Mouse (Mus musculus) thymus, adult 2 months (tissue): ENCODE data around the gene Prkca.

Source experiments
- CTCF ChIP-seq: fragments of 200-500 bp; IDR thresholded peaks from 2 replicates; pipeline ENCODE4 v1.5.1; 2012; ENCODE audit warnings: mild to moderate bottlenecking, control low read depth, low read length, moderate library complexity, borderline replicate concordance; ENCODE audit not compliant: control insufficient read depth, poor library complexity, insufficient read depth; ENCODE audit errors: extremely low read depth
- POLR2A ChIP-seq: fragments of 200-500 bp; IDR thresholded peaks from 2 replicates; pipeline ENCODE4 v1.6.1; 2012; ENCODE audit warnings: mild to moderate bottlenecking, low read length, control low read depth, moderate library complexity; ENCODE audit not compliant: control insufficient read depth, poor library complexity, insufficient read depth; ENCODE audit errors: extremely low read depth

- TF ChIP-seq POLR2A (no peak), CTCF (no peak)
Measured at GRCm38 (mm10) chr11:108312516-108312915, 31.2 kb downstream of the Prkca start.
